Mouse (Mus musculus) ES-E14 (cell line): ENCODE data around the gene Myo16.

Source experiments
- CHD2 ChIP-seq: IDR thresholded peaks from 2 replicates; pipeline ENCODE4 v1.6.1; 2014; ENCODE audit warnings: mild to moderate bottlenecking, low read depth, low read length, inconsistent platforms
- HCFC1 ChIP-seq: IDR thresholded peaks from 2 replicates; pipeline ENCODE4 v1.6.1; 2012; ENCODE audit warnings: low read length, inconsistent platforms, borderline replicate concordance; ENCODE audit not compliant: insufficient read depth

DNA sequence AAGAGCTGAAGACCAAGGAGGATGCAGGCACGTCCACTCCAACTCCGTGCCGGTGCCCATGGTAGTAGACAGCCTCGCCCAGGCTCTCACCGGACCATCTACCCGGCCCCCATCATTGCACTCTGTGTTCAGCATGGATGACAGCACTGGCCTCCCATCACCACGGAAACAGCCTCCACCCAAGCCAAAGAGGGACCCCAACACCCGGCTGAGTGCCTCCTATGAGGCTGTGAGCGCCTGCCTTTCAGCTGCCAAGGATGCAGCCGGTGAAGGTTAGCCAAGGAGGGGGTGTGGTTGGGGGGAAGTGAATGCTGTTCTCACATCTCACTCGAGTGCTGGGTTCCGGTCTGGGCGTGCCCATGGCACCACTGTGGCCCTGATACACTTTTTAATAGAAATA lies 408.3 kb downstream of the Myo16 start:
- TF ChIP-seq HCFC1 (no peak), CHD2 (no peak)
